Mouse (Mus musculus) activated CD4-positive, CD25-positive, alpha-beta regulatory T cell, adult 4 months (primary cell): Measurements from ENCODE around the gene Hist1h2bc. TPM values are rescaled to one million over a fixed set of nuclear protein-coding genes. Genes with fewer than 3 reads are reported as not detected.

Experiments
- ATAC-seq: one replicate; pipeline ENCODE4 v1.8.0; 2017
- polyA plus RNA-seq, 2 experiments: library from polyadenylated mRNA; unstranded; fragments of 100-300 nt; shearing (Covaris generic); gene quantifications; one replicate each; pipeline ENCODE4 v1.2.1; 2017

Gene Hist1h2bc
- polyA plus RNA-seq, 2 experiments from 2014 or later = 0.85 to 5.4 TPM

GRCm38 (mm10) chr13:23738041-23738440 lies 54.0 kb downstream of the Hist1h2bc start:
- no peak for ATAC-seq

GRCm38 (mm10) chr13:23738677-23739068 lies 54.7 kb downstream of the Hist1h2bc start, which contains the start of gene Hist1h1c:
TSS of gene Hist1h1c (plus strand) at chr13:23738808.
- peak; percentile 72 for ATAC-seq

- ATAC-seq = peak; percentile 86
These were observed 55.3 kb downstream of the Hist1h2bc start for GRCm38 (mm10) chr13:23739069-23739921.

GRCm38 (mm10) chr13:23739922-23740252 lies 55.9 kb downstream of the Hist1h2bc start:
- ATAC-seq = peak; percentile 57

- no peak for ATAC-seq
These were observed 56.3 kb downstream of the Hist1h2bc start for GRCm38 (mm10) chr13:23740256-23740840.

GRCm38 (mm10) chr13:23740910-23741309 lies 56.9 kb downstream of the Hist1h2bc start:
- no peak for ATAC-seq

GRCm38 (mm10) chr13:23742007-23742406 lies 58.0 kb downstream of the Hist1h2bc start:
- no peak for ATAC-seq

Other genes with a start within 250 kb of the Hist1h2bc start
- not detected for gene Btn1a1, start 218.3 kb upstream of the Hist1h2bc start, polyA plus RNA-seq
- gene Btn2a2, start 195.3 kb upstream of the Hist1h2bc start, polyA plus RNA-seq = not detected
- 1 to 10 TPM; 2.7 to 3.2 TPM for gene Hist1h4h, start 153.1 kb upstream of the Hist1h2bc start, polyA plus RNA-seq
- gene Hist1h2af, start 150.3 kb upstream of the Hist1h2bc start, polyA plus RNA-seq = not detected
- gene Hist1h3g, start 148.8 kb upstream of the Hist1h2bc start, polyA plus RNA-seq = 1 to 10 TPM in 1 of 2 experiments, not detected in 1; 1.1 TPM
- gene Hist1h2bh, start 140.8 kb upstream of the Hist1h2bc start, polyA plus RNA-seq = under 1 TPM in 1 of 2 experiments, not detected in 1; 0.38 TPM
- 1 to 10 TPM in 1 of 2 experiments, not detected in 1; 1.1 TPM for gene Hist1h3f, start 140.1 kb upstream of the Hist1h2bc start, polyA plus RNA-seq
- 1 to 10 TPM in 1 of 2 experiments, not detected in 1; 2.8 TPM for gene Hist1h4f, start 132.6 kb upstream of the Hist1h2bc start, polyA plus RNA-seq
- under 1 TPM; 0.31 to 0.79 TPM for gene Hist1h1d, start 130.9 kb upstream of the Hist1h2bc start, polyA plus RNA-seq
- 1 to 10 TPM in 1 of 2 experiments, under 1 TPM in 1; 0.86 to 1.6 TPM for gene Hist1h3e, start 121.8 kb upstream of the Hist1h2bc start, polyA plus RNA-seq
- gene Hist1h2ae, start 113.0 kb upstream of the Hist1h2bc start, polyA plus RNA-seq = 10 to 100 TPM; 26.7 to 59.1 TPM
- gene Hist1h2bg, start 112.8 kb upstream of the Hist1h2bc start, polyA plus RNA-seq = 1 to 10 TPM; 4.0 to 5.7 TPM
- under 1 TPM in 1 of 2 experiments, not detected in 1; 0.83 TPM for gene Hist1h2bf, start 110.0 kb upstream of the Hist1h2bc start, polyA plus RNA-seq
- 1 to 10 TPM in 1 of 2 experiments, not detected in 1; 2.3 TPM for gene Hist1h2ad, start 109.8 kb upstream of the Hist1h2bc start, polyA plus RNA-seq
- not detected for gene Hist1h3d, start 108.4 kb upstream of the Hist1h2bc start, polyA plus RNA-seq
- 10 to 100 TPM; 36.8 to 39.3 TPM for gene Hist1h4d, start 102.6 kb upstream of the Hist1h2bc start, polyA plus RNA-seq
- 1 to 10 TPM; 1.5 to 1.7 TPM for gene Hist1h2be, start 63.1 kb upstream of the Hist1h2bc start, polyA plus RNA-seq
- 10 to 100 TPM; 11.9 to 13.5 TPM for gene Hist1h1e, start 61.6 kb upstream of the Hist1h2bc start, polyA plus RNA-seq
- gene Hist1h2ac, start 251 bp upstream of the Hist1h2bc start, polyA plus RNA-seq = under 1 TPM in 1 of 2 experiments, not detected in 1; 0.28 TPM
- gene Hist1h1t, start 11.6 kb downstream of the Hist1h2bc start, polyA plus RNA-seq = not detected
- gene Hist1h4c, start 14.3 kb downstream of the Hist1h2bc start, polyA plus RNA-seq = 1 to 10 TPM in 1 of 2 experiments, under 1 TPM in 1; 0.57 to 7.4 TPM
- gene Hfe, start 26.7 kb downstream of the Hist1h2bc start, polyA plus RNA-seq = under 1 TPM in 1 of 2 experiments, not detected in 1; 0.80 TPM
- 10 to 100 TPM in 1 of 2 experiments, 1 to 10 TPM in 1; 5.3 to 15.2 TPM for gene Hist1h1c, start 54.6 kb downstream of the Hist1h2bc start, polyA plus RNA-seq
- gene Hist1h3c, start 61.4 kb downstream of the Hist1h2bc start, polyA plus RNA-seq = 1 to 10 TPM in 1 of 2 experiments, not detected in 1; 2.4 TPM
- under 1 TPM in 1 of 2 experiments, not detected in 1; 0.73 TPM for gene Hist1h2bb, start 62.5 kb downstream of the Hist1h2bc start, polyA plus RNA-seq
- gene Hist1h2ab, start 66.9 kb downstream of the Hist1h2bc start, polyA plus RNA-seq = 1 to 10 TPM; 9.5 to 10.0 TPM
- gene Hist1h3b, start 68.1 kb downstream of the Hist1h2bc start, polyA plus RNA-seq = not detected
- 1 to 10 TPM in 1 of 2 experiments, not detected in 1; 2.8 TPM for gene Hist1h4b, start 72.8 kb downstream of the Hist1h2bc start, polyA plus RNA-seq
- gene Hist1h4a, start 77.0 kb downstream of the Hist1h2bc start, polyA plus RNA-seq = 1 to 10 TPM in 1 of 2 experiments, not detected in 1; 3.1 TPM
- gene Hist1h3a, start 78.2 kb downstream of the Hist1h2bc start, polyA plus RNA-seq = 1 to 10 TPM in 1 of 2 experiments, under 1 TPM in 1; 0.73 to 1.7 TPM
- 1 to 10 TPM; 5.1 to 7.8 TPM for gene Hist1h1a, start 79.5 kb downstream of the Hist1h2bc start, polyA plus RNA-seq
- gene Trim38, start 85.7 kb downstream of the Hist1h2bc start, polyA plus RNA-seq = not detected
- gene Slc17a2, start 122.8 kb downstream of the Hist1h2bc start, polyA plus RNA-seq = not detected
- not detected for gene Slc17a3, start 155.2 kb downstream of the Hist1h2bc start, polyA plus RNA-seq
- not detected for gene Slc17a1, start 183.6 kb downstream of the Hist1h2bc start, polyA plus RNA-seq
- gene Slc17a4, start 230.8 kb downstream of the Hist1h2bc start, polyA plus RNA-seq = not detected
- not detected for gene Hist1h2ba, start 250.0 kb downstream of the Hist1h2bc start, polyA plus RNA-seq